Mouse (Mus musculus) heart, embryonic 10.5 days (tissue): Measurements from ENCODE around the gene Smchd1. TPM values are rescaled to one million over a fixed set of nuclear protein-coding genes. Genes with fewer than 3 reads are reported as not detected.
"Not testable (repeated sequence)": the region's sequence is repeated elsewhere in the genome, so short reads cannot be mapped to it uniquely, and the experiment has no call there.

Experiments used
- DNase-seq: peaks from one replicate; pipeline ENCODE4 v3.0.0-alpha.2; 2017; ENCODE audit warnings: low spot score
- H3K27ac ChIP-seq: fragments of 300-500 bp; sonication (generic); 2 replicates; pipeline ENCODE4 v1.5.1; 2016; ENCODE audit warnings: mild to moderate bottlenecking
- H3K27me3 ChIP-seq: fragments of 300-500 bp; sonication (generic); 2 replicates; pipeline ENCODE4 v1.6.1; 2016; ENCODE audit warnings: mild to moderate bottlenecking; ENCODE audit not compliant: poor library complexity, insufficient read depth, severe bottlenecking
- H3K36me3 ChIP-seq: fragments of 300-500 bp; sonication (generic); 2 replicates; pipeline ENCODE4 v1.6.1; 2016; ENCODE audit warnings: mild to moderate bottlenecking, moderate library complexity
- H3K4me1 ChIP-seq: fragments of 300-500 bp; sonication (generic); 2 replicates; pipeline ENCODE4 v1.6.1; 2016; ENCODE audit warnings: mild to moderate bottlenecking
- H3K4me3 ChIP-seq: fragments of 300-500 bp; sonication (generic); 2 replicates; pipeline ENCODE4 v1.5.1; 2016; ENCODE audit warnings: mild to moderate bottlenecking, moderate library complexity
- H3K9me3 ChIP-seq: fragments of 300-500 bp; sonication (generic); 2 replicates; pipeline ENCODE4 v1.6.1; 2016; ENCODE audit warnings: mild to moderate bottlenecking, moderate library complexity
- WGBS: fragments of 180-500 bp; shearing (Covaris S2); methylation state at CpG from one replicate; pipeline ENCODE4 v1.1.7; 2016; 5-methylcytosine and 5-hydroxymethylcytosine counted together
- polyA plus RNA-seq: library from polyadenylated mRNA; unstranded; fragments of >200 nt; fragmentation: Nextera tagmentation; extraction: Ambion mirVana; gene quantifications from 2 replicates; pipeline ENCODE4 v1.2.1, GENCODE M21; 2016

Smchd1 gene
- polyA plus RNA-seq, 1 experiment from 2014 or later, result 62.3 TPM

- 80% methylated on average over 8 of the region's 8 CpGs for WGBS
- not testable (repeated sequence) for H3K27me3 ChIP-seq, H3K9me3 ChIP-seq, H3K36me3 ChIP-seq, H3K27ac ChIP-seq, H3K4me3 ChIP-seq, H3K4me1 ChIP-seq
- peak; percentile 66 for DNase-seq
Observed at GRCm38 (mm10) chr17:71320731-71321130, 154.4 kb downstream of the Smchd1 start.

- Histone ChIP-seq H3K27me3 (no peaks in the 10 kb centered on the region), H3K9me3 (no peaks in the 10 kb centered on the region), H3K36me3 (no peaks in the 10 kb centered on the region), H3K4me3 (no peak overlapping the region), H3K27ac (no peak overlapping the region), H3K4me1 (0 out of 2 replicates have a peak, but pooled peaks cover 4% of the 10 kb centered on the region)
- WGBS, result 89% methylated on average over 3 of the region's 3 CpGs
- peak; percentile 25 for DNase-seq
Observed at GRCm38 (mm10) chr17:71319361-71319760, 155.8 kb downstream of the Smchd1 start.

GRCm38 (mm10) chr17:71317571-71317970 is 157.6 kb downstream of the Smchd1 start:
- Histone ChIP-seq H3K27ac (no peak overlapping the region), H3K9me3 (no peaks in the 10 kb centered on the region), H3K4me1 (0 out of 2 replicates have a peak, but pooled peaks cover 4% of the 10 kb centered on the region), H3K4me3 (no peak overlapping the region), H3K36me3 (no peaks in the 10 kb centered on the region), H3K27me3 (no peaks in the 10 kb centered on the region)
- WGBS, result 85% methylated on average over 4 of the region's 4 CpGs
- DNase-seq, result peak; percentile 59

- DNase-seq, result peak; percentile 54
- H3K36me3 ChIP-seq, result no peaks in the 10 kb centered on the region
- 70% methylated on average over 4 of the region's 4 CpGs for WGBS
- H3K27me3 ChIP-seq, result no peaks in the 10 kb centered on the region
- H3K9me3 ChIP-seq, result no peaks in the 10 kb centered on the region
- no peak overlapping the region for H3K4me3 ChIP-seq
- peaks cover 15% of the 10 kb centered on the region for H3K4me1 ChIP-seq
- H3K27ac ChIP-seq, result no peak overlapping the region
Observed at GRCm38 (mm10) chr17:71314315-71314714, 160.8 kb downstream of the Smchd1 start.

DNA sequence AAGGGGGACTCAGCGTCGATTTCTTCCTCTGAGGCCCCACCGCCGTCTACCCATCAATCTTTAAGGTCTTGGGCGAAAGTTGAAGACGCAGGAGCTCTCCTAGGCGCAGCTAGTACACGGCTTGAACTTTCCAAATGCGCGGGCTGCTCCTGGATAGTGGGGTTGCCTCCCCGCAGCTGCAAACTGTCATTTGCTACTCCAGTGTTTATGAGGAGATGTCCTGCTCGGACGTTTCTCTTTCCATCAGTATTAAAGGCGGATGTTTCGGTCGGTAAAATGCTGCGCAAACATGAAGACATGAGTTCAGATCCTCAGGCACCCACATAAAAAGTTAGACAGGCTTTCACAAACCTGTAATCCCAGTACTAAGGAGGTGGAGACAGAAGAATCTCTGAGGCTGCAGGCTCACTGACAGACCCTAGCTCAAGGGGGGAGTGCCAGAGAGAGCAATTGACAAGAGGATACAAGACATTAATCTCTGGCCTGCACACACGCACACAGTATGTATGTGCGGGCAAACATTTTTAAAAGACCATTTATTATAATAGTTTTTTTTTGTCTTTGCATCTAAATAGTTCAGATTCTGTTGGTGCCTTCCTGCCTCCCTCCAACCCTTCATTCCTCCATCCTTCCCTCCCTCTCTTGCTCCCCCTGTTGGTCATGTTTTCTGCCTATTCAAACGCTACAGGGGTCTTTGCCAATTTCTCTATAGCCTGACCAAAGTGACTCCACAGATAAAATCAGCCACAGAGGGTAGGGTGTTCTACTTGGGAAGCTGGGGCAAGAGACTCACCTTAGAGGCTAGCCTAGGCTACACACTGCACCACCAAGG is 163.6 kb downstream of the Smchd1 start, which contains the start of gene Emilin2:
Emilin2 (minus strand) TSS at position 639 of the 832 bp plus-strand sequence.
- peak within 1 kb of the TSS; percentile 88 for H3K27ac ChIP-seq
- H3K4me3 ChIP-seq, result peak within 1 kb of the TSS; percentile 72
- no peaks in the 10 kb centered on the region for H3K27me3 ChIP-seq
- peaks cover 38% of the 10 kb centered on the region for H3K4me1 ChIP-seq
- 8% methylated on average over 20 of the region's 20 CpGs for WGBS
- peak; percentile 77 for DNase-seq
- no peaks in the 10 kb centered on the region for H3K36me3 ChIP-seq
- no peaks in the 10 kb centered on the region for H3K9me3 ChIP-seq

DNA sequence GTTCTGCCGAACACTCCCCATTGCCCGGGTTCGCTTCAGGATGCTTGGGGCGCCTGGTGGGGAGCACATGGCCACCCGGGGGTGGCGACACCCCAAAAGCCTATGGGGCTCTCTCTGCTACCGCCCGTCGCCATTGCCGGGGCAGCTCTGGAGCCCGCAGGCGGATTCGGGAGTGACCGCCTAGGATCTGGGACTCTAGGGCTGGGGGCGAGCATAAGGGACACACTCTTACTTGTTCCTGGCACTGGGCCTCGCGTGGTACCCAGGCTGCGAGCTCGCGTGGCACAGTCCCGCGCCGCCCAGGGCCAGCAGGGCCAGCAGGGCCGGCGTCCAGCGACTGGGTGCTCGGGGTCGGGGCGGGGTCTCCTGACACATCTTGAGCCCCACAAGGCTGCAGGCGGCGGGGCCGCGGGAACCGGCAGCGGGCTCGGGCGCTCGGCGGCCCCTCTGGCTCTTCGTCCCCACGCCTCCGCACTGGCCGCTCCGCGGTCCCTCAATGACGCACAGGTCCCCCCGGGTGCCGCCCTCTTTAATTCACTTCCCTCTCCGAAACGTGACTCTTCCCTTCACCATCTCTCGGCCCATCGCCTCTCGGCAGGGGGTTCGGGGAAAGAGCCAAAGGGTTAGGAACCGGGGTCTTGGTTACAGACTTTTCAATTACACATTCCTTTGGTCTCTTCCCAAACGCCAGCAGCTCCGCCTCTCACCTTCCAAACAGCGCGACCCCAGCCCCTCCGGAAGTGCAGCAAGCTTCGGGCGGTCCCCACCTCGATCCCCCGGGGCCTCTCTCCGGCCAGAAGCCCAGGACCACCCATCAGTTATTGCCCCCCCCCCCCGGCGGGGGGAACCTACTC is 164.4 kb downstream of the Smchd1 start:
- Histone ChIP-seq H3K36me3 (no peaks in the 10 kb centered on the region), H3K27me3 (no peaks in the 10 kb centered on the region), H3K4me1 (peaks cover 41% of the 10 kb centered on the region), H3K27ac (peak overlapping the region; percentile 88), H3K4me3 (peak overlapping the region; percentile 72), H3K9me3 (no peaks in the 10 kb centered on the region)
- WGBS, result under 1% methylated on average over 67 of the region's 67 CpGs
- DNase-seq, result peak; percentile 80

GRCm38 (mm10) chr17:71309711-71310485 is 165.2 kb downstream of the Smchd1 start:
- no peaks in the 10 kb centered on the region for H3K9me3 ChIP-seq
- 0 out of 2 replicates have a peak, but pooled peaks cover 5% of the 10 kb centered on the region for H3K36me3 ChIP-seq
- no peaks in the 10 kb centered on the region for H3K27me3 ChIP-seq
- H3K4me3 ChIP-seq, result peak overlapping the region; percentile 72
- DNase-seq, result peak; percentile 75
- peaks cover 46% of the 10 kb centered on the region for H3K4me1 ChIP-seq
- peak overlapping the region; percentile 88 for H3K27ac ChIP-seq
- WGBS, result 8% methylated on average over 23 of the region's 23 CpGs

DNA sequence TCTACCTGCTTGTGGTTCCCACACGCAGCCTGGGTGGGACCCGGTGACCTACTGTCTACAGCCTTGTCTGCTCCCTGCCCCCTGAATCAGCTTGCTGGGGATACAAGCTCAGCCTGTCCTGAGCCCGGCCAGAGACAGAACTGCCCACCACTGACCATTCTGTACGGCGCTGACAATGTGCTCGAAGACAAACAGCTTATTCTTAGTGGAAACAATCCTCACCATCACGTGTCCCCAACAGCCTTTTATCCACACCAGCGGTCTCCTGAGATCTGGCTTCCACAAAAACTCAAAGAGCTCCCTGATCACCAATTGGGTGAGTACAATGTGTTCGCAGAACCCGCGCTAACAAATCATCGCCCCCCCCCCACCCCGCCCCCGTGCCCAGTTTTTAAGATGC is 166.0 kb downstream of the Smchd1 start:
- DNase-seq, result peak; percentile 74
- peaks cover 51% of the 10 kb centered on the region for H3K4me1 ChIP-seq
- peak overlapping the region; percentile 88 for H3K27ac ChIP-seq
- no peaks in the 10 kb centered on the region for H3K27me3 ChIP-seq
- 0 out of 2 replicates have a peak, but pooled peaks cover 5% of the 10 kb centered on the region for H3K36me3 ChIP-seq
- WGBS, result 35% methylated on average over 14 of the region's 14 CpGs
- H3K9me3 ChIP-seq, result no peaks in the 10 kb centered on the region
- peak overlapping the region; percentile 72 for H3K4me3 ChIP-seq

DNA sequence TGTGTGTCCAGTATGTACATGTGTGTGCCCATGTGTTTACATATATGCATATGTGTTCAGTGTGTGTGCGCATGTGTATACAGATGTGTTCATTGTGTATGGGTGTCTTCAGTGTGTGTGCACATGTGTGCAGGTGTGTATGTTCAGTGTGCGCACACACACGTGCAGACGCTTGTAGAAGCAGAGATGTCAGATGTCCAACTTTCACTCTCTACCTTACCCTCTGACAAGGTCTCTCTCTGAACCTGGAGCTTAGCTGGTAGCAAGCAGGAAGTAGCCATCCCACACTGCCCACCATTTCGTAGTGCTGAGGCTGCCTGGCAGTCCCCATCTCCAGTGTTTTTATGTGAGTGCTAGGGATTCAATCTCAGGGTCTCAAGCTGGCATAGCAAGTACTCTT is 166.8 kb downstream of the Smchd1 start:
- H3K9me3 ChIP-seq, result no peaks in the 10 kb centered on the region
- peaks cover 56% of the 10 kb centered on the region for H3K4me1 ChIP-seq
- H3K27me3 ChIP-seq, result no peaks in the 10 kb centered on the region
- peak; percentile 61 for DNase-seq
- H3K4me3 ChIP-seq, result no peak overlapping the region
- H3K36me3 ChIP-seq, result peaks cover 5% of the 10 kb centered on the region; the same call in 1 of the 2 replicates
- WGBS, result 90% methylated on average over 5 of the region's 5 CpGs
- no peak overlapping the region; the same call in 1 of the 2 replicates for H3K27ac ChIP-seq

DNA sequence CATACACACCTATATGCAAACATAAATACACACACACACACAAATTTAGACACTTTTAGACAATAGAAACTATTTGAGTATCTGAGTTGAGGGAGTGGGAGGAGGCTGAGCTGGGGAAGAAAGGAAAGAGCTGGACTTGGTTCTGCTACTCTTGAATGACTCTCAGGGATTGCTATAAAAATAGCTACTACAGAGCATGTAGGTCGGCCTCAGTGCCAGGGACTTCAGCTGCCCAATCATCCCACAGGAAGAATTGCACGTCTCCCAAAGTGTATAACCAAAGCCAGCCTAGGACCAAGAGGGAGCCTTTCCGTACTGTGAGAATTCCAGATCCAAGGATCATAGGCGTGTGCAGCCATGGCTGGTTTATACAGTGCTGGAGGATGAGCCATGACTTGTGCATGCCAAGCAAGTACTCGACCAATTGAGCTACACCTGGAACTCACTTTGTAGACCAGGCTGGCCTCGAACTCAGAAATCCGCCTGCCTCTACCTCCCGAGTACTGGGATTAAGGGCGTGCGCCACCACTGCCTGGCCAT is 167.8 kb downstream of the Smchd1 start:
- Histone ChIP-seq H3K36me3 (peaks cover 11% of the 10 kb centered on the region; the same call in 1 of the 2 replicates), H3K4me1 (peaks cover 59% of the 10 kb centered on the region), H3K27me3 (no peaks in the 10 kb centered on the region), H3K9me3 (no peaks in the 10 kb centered on the region), H3K27ac (peak overlapping the region; percentile 63; the same call in 1 of the 2 replicates), H3K4me3 (peak overlapping the region; percentile 20; the same call in 1 of the 2 replicates)
- peak; percentile 52 for DNase-seq
- 76% methylated on average over 10 of the region's 10 CpGs for WGBS

- Histone ChIP-seq H3K27me3 (no peaks in the 10 kb centered on the region), H3K27ac (peak overlapping the region; percentile 63), H3K4me3 (no peak overlapping the region), H3K9me3 (no peaks in the 10 kb centered on the region), H3K36me3 (peaks cover 13% of the 10 kb centered on the region), H3K4me1 (peaks cover 59% of the 10 kb centered on the region)
- peak; percentile 64 for DNase-seq
- WGBS, result 85% methylated on average over 4 of the region's 4 CpGs
Observed at GRCm38 (mm10) chr17:71306716-71307115, 168.4 kb downstream of the Smchd1 start.

DNA sequence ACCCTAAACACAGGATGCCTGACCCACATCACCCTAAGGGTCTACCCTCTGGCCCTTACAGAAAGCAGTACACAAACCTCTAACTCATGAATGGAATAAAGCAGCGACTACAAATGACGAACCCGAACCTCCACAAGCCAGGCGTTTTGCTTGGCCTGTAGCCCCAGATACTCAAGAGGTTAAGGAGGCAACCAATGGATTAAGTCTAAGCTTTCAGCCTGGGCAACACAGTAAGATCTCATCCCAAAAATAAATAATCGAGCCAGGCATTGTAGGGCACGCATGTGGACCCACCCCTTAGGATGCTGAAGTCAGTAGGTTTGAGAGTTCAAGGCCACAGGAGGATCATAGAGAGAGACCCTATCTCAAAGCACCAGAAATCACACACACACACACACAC is 169.1 kb downstream of the Smchd1 start:
- Histone ChIP-seq H3K36me3 (peaks cover 18% of the 10 kb centered on the region), H3K9me3 (no peaks in the 10 kb centered on the region), H3K4me3 (no peak overlapping the region), H3K4me1 (peaks cover 55% of the 10 kb centered on the region), H3K27ac (no peak overlapping the region), H3K27me3 (no peaks in the 10 kb centered on the region)
- WGBS, result 83% methylated on average over 6 of the region's 6 CpGs
- DNase-seq, result peak; percentile 53
